Mouse (Mus musculus): ENCODE data around the gene Sympk. TPM values are rescaled to one million over a fixed set of nuclear protein-coding genes. Genes with fewer than 3 reads are reported as not detected.

Gene Sympk
- polyA plus RNA-seq, 2 experiments = 10.7 to 27.3 TPM

DNA sequence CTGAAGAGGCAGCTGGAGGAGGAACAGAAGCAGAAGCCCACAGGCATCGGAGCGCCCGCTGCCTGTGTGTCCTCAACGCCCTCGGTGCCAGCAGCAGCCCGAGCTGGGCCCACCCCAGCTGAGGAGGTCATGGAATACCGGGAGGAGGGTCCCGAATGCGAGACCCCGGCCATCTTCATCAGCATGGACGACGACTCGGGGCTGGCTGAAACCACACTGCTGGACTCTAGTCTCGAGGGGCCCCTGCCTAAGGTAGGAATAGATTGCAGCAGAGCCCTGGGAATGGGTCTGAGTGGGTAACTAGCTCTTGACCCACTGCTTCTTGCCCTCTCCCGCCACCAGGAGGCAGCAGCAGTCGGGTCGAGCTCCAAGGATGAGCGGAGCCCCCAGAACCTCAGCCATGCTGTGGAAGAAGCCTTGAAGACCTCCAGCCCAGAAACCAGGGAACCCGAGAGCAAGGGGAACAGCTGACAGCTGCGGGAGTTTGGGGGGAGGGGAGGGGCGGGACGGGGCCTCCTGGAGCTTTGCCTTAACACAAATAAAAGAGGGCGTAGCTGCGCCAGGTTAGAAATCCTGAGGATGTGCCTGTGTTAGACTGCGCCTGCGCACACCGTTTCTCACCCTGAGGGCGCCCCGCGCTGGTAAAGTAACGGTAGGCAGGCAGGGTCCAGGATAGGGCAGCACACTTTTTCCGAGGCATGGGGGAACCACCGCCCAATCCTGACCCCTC is 30.0 kb downstream of the Sympk start, which contains the start of gene Rsph6a:
Rsph6a (plus strand) TSS at position 644 of the 730 bp plus-strand sequence.
- H3K9ac ChIP-seq (replicated peaks) = no peak within 1 kb of the TSS
- H3K4me3 ChIP-seq (ENCODE audit: insufficient read depth in 1 of 2, low read depth in 2 of 2, low read length in 2 of 2) = no peak within 1 kb of the TSS
- H3K27ac ChIP-seq = no peak within 1 kb of the TSS
- ATAC-seq (ENCODE audit: insufficient read depth) = no peak
- peaks cover 11% of the 10 kb centered on the region; the same call in 1 of the 2 replicates for H3K36me3 ChIP-seq (replicated peaks; ENCODE audit: control insufficient read depth, insufficient read depth, low read depth)
- TF ChIP-seq CTCF (IDR thresholded peaks at IDR 0.05; ENCODE audit: low read depth) = peak; percentile 69
- TF ChIP-seq EP300 (IDR thresholded peaks at IDR 0.05; ENCODE audit: low read depth) = no peak
- H3K4me1 ChIP-seq (replicated peaks; ENCODE audit: control insufficient read depth in 2 of 2, insufficient read depth in 2 of 2, low read length in 1 of 2) = no peaks in the 10 kb centered on the region
- H3K9me3 ChIP-seq (ENCODE audit: control insufficient read depth, low read length) = no peaks in the 10 kb centered on the region
- no peak for DNase-seq (ENCODE audit: low read depth in 3 of 3, low spot score in 3 of 3)
- H3K27me3 ChIP-seq (ENCODE audit: control insufficient read depth, insufficient read depth, low read length) = no peaks in the 10 kb centered on the region
- no peak within 1 kb of the TSS for H3K4me2 ChIP-seq (ENCODE audit: low read depth)
- WGBS (ENCODE audit: insufficient replicate concordance) = 54% methylated on average over 33 of the region's 33 CpGs

DNA sequence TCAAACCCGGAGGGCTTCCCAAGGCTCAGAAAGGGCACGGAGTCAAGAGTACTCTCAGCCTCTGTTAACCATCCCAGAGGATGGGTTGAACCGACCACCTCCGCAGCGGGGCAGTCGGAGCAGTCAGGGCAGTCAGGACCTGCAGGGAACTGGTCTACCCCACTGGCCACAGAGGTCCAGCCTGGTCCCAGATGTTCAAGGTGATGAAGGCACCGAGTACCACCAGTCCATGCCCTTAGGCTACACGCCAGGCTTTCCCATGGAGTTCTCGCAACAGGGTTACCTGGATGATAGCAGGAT is 30.6 kb downstream of the Sympk start:
- Histone ChIP-seq H3K4me1 (replicated peaks; ENCODE audit: control insufficient read depth in 2 of 2, insufficient read depth in 2 of 2, low read length in 1 of 2) (no peaks in the 10 kb centered on the region), H3K27me3 (ENCODE audit: control insufficient read depth, insufficient read depth, low read length) (no peaks in the 10 kb centered on the region), H3K4me3 (ENCODE audit: insufficient read depth in 1 of 2, low read depth in 2 of 2, low read length in 2 of 2) (no peak overlapping the region), H3K9me3 (ENCODE audit: control insufficient read depth, low read length) (no peaks in the 10 kb centered on the region), H3K27ac (no peak overlapping the region), H3K9ac (replicated peaks) (no peak overlapping the region), H3K36me3 (replicated peaks; ENCODE audit: control insufficient read depth, insufficient read depth, low read depth) (peaks cover 6% of the 10 kb centered on the region; the same call in 1 of the 2 replicates), H3K4me2 (ENCODE audit: low read depth) (no peak overlapping the region)
- DNase-seq (ENCODE audit: low read depth in 3 of 3, low spot score in 3 of 3) (no peak), ATAC-seq (ENCODE audit: insufficient read depth) (no peak)
- TF ChIP-seq EP300 (IDR thresholded peaks at IDR 0.05; ENCODE audit: low read depth) = no peak
- no peak for TF ChIP-seq CTCF (IDR thresholded peaks at IDR 0.05; ENCODE audit: low read depth)
- WGBS (ENCODE audit: insufficient replicate concordance) = 74% methylated on average over 9 of the region's 9 CpGs

DNA sequence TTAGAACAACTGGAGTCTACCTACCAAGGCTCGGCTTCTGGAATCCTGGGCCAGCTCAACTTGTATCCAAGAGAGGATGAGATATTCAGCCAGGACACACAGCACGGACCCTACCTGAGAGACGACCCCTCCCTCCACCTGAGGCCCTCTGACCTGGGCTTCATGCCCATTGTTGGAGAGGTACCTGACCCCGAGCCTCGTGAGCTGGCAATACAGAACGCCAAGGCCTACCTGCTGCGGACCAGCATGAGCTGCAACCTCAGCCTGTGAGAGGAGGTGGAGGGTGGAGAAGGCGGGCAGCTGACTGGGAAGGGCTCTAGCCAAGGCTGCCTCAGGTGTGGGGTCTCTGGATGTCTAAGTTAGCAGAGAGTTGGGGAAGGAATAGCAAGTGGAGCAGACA is 30.9 kb downstream of the Sympk start:
- ATAC-seq (ENCODE audit: insufficient read depth) = no peak

DNA sequence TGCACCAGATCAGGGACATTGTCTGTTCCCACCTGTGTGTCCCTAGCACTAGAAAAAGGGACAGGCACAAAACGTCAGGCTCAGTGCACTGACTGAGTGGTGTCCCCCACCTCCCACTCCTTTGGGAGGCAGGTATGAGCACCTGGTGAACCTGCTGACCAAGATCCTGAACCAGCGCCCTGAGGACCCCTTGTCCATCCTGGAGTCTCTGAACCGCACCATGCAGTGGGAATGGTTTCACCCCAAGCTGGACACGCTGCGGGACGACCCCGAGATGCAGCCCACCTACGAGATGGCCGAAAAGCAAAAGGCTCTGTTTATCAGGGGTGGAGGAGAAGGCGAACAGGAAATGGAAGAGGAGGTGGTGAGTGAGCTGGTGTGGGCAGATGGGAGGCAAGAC is 33.2 kb downstream of the Sympk start:
- DNase-seq (ENCODE audit: low read depth in 3 of 3, low spot score in 3 of 3) = no peak
- ATAC-seq (ENCODE audit: insufficient read depth) = no peak
- H3K9me3 ChIP-seq (ENCODE audit: control insufficient read depth, low read length) = no peaks in the 10 kb centered on the region
- no peaks in the 10 kb centered on the region for H3K27me3 ChIP-seq (ENCODE audit: control insufficient read depth, insufficient read depth, low read length)
- TF ChIP-seq EP300 (IDR thresholded peaks at IDR 0.05; ENCODE audit: low read depth) = no peak
- TF ChIP-seq CTCF (IDR thresholded peaks at IDR 0.05; ENCODE audit: low read depth) = no peak
- H3K9ac ChIP-seq (replicated peaks) = no peak overlapping the region
- WGBS (ENCODE audit: insufficient replicate concordance) = 63% methylated on average over 10 of the region's 10 CpGs
- H3K4me2 ChIP-seq (ENCODE audit: low read depth) = no peak overlapping the region
- no peak overlapping the region for H3K4me3 ChIP-seq (ENCODE audit: insufficient read depth in 1 of 2, low read depth in 2 of 2, low read length in 2 of 2)
- no peak overlapping the region for H3K27ac ChIP-seq
- H3K4me1 ChIP-seq (replicated peaks; ENCODE audit: control insufficient read depth in 2 of 2, insufficient read depth in 2 of 2, low read length in 1 of 2) = no peaks in the 10 kb centered on the region
- H3K36me3 ChIP-seq (replicated peaks; ENCODE audit: control insufficient read depth, insufficient read depth, low read depth) = no peaks in the 10 kb centered on the region

More for the DNA sequence above, 30.9 kb downstream of the Sympk start:
- peaks cover 2% of the 10 kb centered on the region; the same call in 1 of the 2 replicates for H3K36me3 ChIP-seq (replicated peaks; ENCODE audit: control insufficient read depth, insufficient read depth, low read depth)
- no peaks in the 10 kb centered on the region for H3K9me3 ChIP-seq (ENCODE audit: control insufficient read depth, low read length)
- no peak overlapping the region for H3K4me2 ChIP-seq (ENCODE audit: low read depth)
- H3K9ac ChIP-seq (replicated peaks) = no peak overlapping the region
- TF ChIP-seq EP300 (IDR thresholded peaks at IDR 0.05; ENCODE audit: low read depth) (no peak), CTCF (IDR thresholded peaks at IDR 0.05; ENCODE audit: low read depth) (no peak)
- no peaks in the 10 kb centered on the region for H3K27me3 ChIP-seq (ENCODE audit: control insufficient read depth, insufficient read depth, low read length)
- no peak overlapping the region for H3K4me3 ChIP-seq (ENCODE audit: insufficient read depth in 1 of 2, low read depth in 2 of 2, low read length in 2 of 2)
- DNase-seq (ENCODE audit: low read depth in 3 of 3, low spot score in 3 of 3) = no peak
- no peaks in the 10 kb centered on the region for H3K4me1 ChIP-seq (replicated peaks; ENCODE audit: control insufficient read depth in 2 of 2, insufficient read depth in 2 of 2, low read length in 1 of 2)
- no peak overlapping the region for H3K27ac ChIP-seq
- WGBS (ENCODE audit: insufficient replicate concordance) = 71% methylated on average over 8 of the region's 8 CpGs

DNA sequence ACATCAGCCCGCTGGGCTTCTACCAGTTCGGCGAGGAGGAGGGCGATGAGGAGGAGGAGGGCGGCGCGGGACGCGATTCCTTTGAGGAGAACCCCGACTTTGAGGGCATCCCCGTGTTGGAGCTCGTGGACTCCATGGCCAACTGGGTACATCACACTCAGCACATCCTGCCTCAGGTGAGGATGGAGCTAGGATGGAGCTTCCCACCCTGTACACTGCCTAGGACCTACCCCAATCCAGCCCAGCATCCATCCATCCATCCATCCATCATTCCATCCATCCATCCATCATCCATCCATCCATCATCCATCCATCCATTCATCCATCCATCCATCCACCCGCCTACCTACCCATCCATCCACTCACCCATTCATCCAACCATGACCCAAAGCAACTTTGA is 41.7 kb downstream of the Sympk start:
- peaks cover 29% of the 10 kb centered on the region for H3K27me3 ChIP-seq (ENCODE audit: control insufficient read depth, insufficient read depth, low read length)
- H3K4me1 ChIP-seq (replicated peaks; ENCODE audit: control insufficient read depth in 2 of 2, insufficient read depth in 2 of 2, low read length in 1 of 2) = no peaks in the 10 kb centered on the region
- H3K4me2 ChIP-seq (ENCODE audit: low read depth) = no peak overlapping the region
- H3K36me3 ChIP-seq (replicated peaks; ENCODE audit: control insufficient read depth, insufficient read depth, low read depth) = no peaks in the 10 kb centered on the region
- H3K9ac ChIP-seq (replicated peaks) = no peak overlapping the region
- no peak overlapping the region for H3K27ac ChIP-seq
- 42% methylated on average over 13 of the region's 13 CpGs for WGBS (ENCODE audit: insufficient replicate concordance)
- TF ChIP-seq EP300 (IDR thresholded peaks at IDR 0.05; ENCODE audit: low read depth) (no peak), CTCF (IDR thresholded peaks at IDR 0.05; ENCODE audit: low read depth) (no peak)
- no peaks in the 10 kb centered on the region for H3K9me3 ChIP-seq (ENCODE audit: control insufficient read depth, low read length)
- no peak for DNase-seq (ENCODE audit: low read depth in 3 of 3, low spot score in 3 of 3)
- no peak for ATAC-seq (ENCODE audit: insufficient read depth)
- H3K4me3 ChIP-seq (ENCODE audit: insufficient read depth in 1 of 2, low read depth in 2 of 2, low read length in 2 of 2) = no peak overlapping the region
